ENCODE assay signal across 15 mouse cellular contexts in genomic region chr13:105250767-105251166, GRCm38 (mm10). TPM values are rescaled to one million over a fixed set of nuclear protein-coding genes. Genes with fewer than 3 reads are reported as not detected.
DNase-seq lines count a peak whose midpoint lies in the region; ATAC-seq lines count a peak whose summit lies in the region.
"Had no signal": no experiment of that assay in that cellular context is flagged by ENCODE, and none has a peak within 500 bp of the region (broad histone marks: within the 10 kb centered on the region; RNA-seq: fewer than 3 reads in every experiment).

No protein-coding gene starts in this region.

- intact Hi-C loops in gastrocnemius, postnatal 14 days (cut with DNase I; ENCODE audit: low total_unique reads), result no loop called here

- no peaks in the 10 kb centered on the region for H3K9me3 ChIP-seq in neural tube, embryonic 11.5 days (ENCODE audit: control insufficient read depth, low read length)
- H3K9me3 ChIP-seq in forebrain, embryonic 16.5 days (ENCODE audit: control insufficient read depth, low read length), result no peaks in the 10 kb centered on the region
- H3K9me3 ChIP-seq in midbrain, embryonic 10.5 days (replicated peaks), result no peaks in the 10 kb centered on the region
- H3K9me3 ChIP-seq in neural tube, embryonic 15.5 days (replicated peaks), result no peaks in the 10 kb centered on the region
- H3K9me3 ChIP-seq: kidney, embryonic 15.5 days; limb, embryonic 10.5 days had no signal

- DNase-seq in neural tube, embryonic 11.5 days (ENCODE audit: low spot score), result no peak
- no peak for DNase-seq in neural tube, embryonic 10.5 days (ENCODE audit: extremely low spot score, low spot score)
- no peak for DNase-seq in midbrain, embryonic 10.5 days (ENCODE audit: low spot score)
- no peak for DNase-seq in gastrocnemius, postnatal 14 days
- no peak for DNase-seq in ovary, adult 18-20 months (ENCODE audit: low spot score)
- DNase-seq: adrenal gland, postnatal 10 days; gastrocnemius, adult 2 months; heart, postnatal 4 days; layer of hippocampus, adult 9-11 months; lung, postnatal 36 days had no signal

- H3K27me3 ChIP-seq in neural tube, embryonic 11.5 days (ENCODE audit: control insufficient read depth, insufficient read depth, low read length), result no peaks in the 10 kb centered on the region
- H3K27me3 ChIP-seq in forebrain, embryonic 16.5 days (replicated peaks; ENCODE audit: control insufficient read depth, insufficient read depth, low read length), result no peaks in the 10 kb centered on the region
- H3K27me3 ChIP-seq in midbrain, embryonic 10.5 days (ENCODE audit: low read depth, poor library complexity, severe bottlenecking), result no peaks in the 10 kb centered on the region
- no peaks in the 10 kb centered on the region for H3K27me3 ChIP-seq in neural tube, embryonic 15.5 days (replicated peaks)
- H3K27me3 ChIP-seq: kidney, embryonic 15.5 days had no signal

- H3K27ac ChIP-seq in neural tube, embryonic 11.5 days (ENCODE audit: low read depth, low read length), result peak overlapping the region; percentile 69; the same call in 1 of the 2 replicates
- peak overlapping the region; percentile 59 for H3K27ac ChIP-seq in forebrain, embryonic 16.5 days (ENCODE audit: low read length)
- peak overlapping the region; percentile 70; the same call in 1 of the 2 replicates for H3K27ac ChIP-seq in midbrain, embryonic 10.5 days (replicated peaks)
- peak overlapping the region; percentile 57 for H3K27ac ChIP-seq in neural tube, embryonic 15.5 days (replicated peaks)
- H3K27ac ChIP-seq: gastrocnemius, adult 2 months; kidney, embryonic 15.5 days; limb, embryonic 10.5 days; liver, embryonic 14.5 days had no signal

- 51% methylated on average over 4 of the region's 4 CpGs for WGBS in neural tube, embryonic 11.5 days
- WGBS in forebrain, embryonic 16.5 days, result 14% methylated on average over 4 of the region's 4 CpGs
- 77% methylated on average over 4 of the region's 4 CpGs for WGBS in midbrain, embryonic 10.5 days
- 21% methylated on average over 4 of the region's 4 CpGs for WGBS in neural tube, embryonic 15.5 days

- 0 out of 2 replicates have a peak, but pooled peaks cover 4% of the 10 kb centered on the region for H3K4me1 ChIP-seq in neural tube, embryonic 11.5 days (ENCODE audit: control insufficient read depth, insufficient read depth, low read length)
- peaks cover 24% of the 10 kb centered on the region for H3K4me1 ChIP-seq in forebrain, embryonic 16.5 days (replicated peaks; ENCODE audit: control insufficient read depth, insufficient read depth, low read length)
- peaks cover 17% of the 10 kb centered on the region; the same call in 1 of the 2 replicates for H3K4me1 ChIP-seq in midbrain, embryonic 10.5 days
- H3K4me1 ChIP-seq in neural tube, embryonic 15.5 days, result 0 out of 2 replicates have a peak, but pooled peaks cover 5% of the 10 kb centered on the region
- H3K4me1 ChIP-seq: kidney, embryonic 15.5 days had no signal

- no peak overlapping the region; the same call in 1 of the 2 replicates for H3K4me2 ChIP-seq in neural tube, embryonic 11.5 days (ENCODE audit: low read depth)
- H3K4me2 ChIP-seq in forebrain, embryonic 16.5 days (ENCODE audit: low read length), result peak overlapping the region; percentile 33
- peak overlapping the region; percentile 32; the same call in 1 of the 2 replicates for H3K4me2 ChIP-seq in neural tube, embryonic 15.5 days
- H3K4me2 ChIP-seq: kidney, embryonic 15.5 days had no signal

- no peaks in the 10 kb centered on the region for H3K36me3 ChIP-seq in neural tube, embryonic 11.5 days (ENCODE audit: control insufficient read depth, insufficient read depth, low read length)
- no peaks in the 10 kb centered on the region for H3K36me3 ChIP-seq in forebrain, embryonic 16.5 days (ENCODE audit: control insufficient read depth, insufficient read depth)
- H3K36me3 ChIP-seq in midbrain, embryonic 10.5 days, result 0 out of 2 replicates have a peak, but pooled peaks cover 3% of the 10 kb centered on the region
- H3K36me3 ChIP-seq in neural tube, embryonic 15.5 days, result 0 out of 2 replicates have a peak, but pooled peaks cover 4% of the 10 kb centered on the region
- H3K36me3 ChIP-seq: kidney, embryonic 15.5 days; limb, embryonic 10.5 days had no signal

- 0 out of 2 replicates have a peak, but pooled peaks have one; percentile 17 for ATAC-seq in neural tube, embryonic 11.5 days (ENCODE audit: insufficient read depth, low FRiP score, low TSS enrichment)
- peak; percentile 48 for ATAC-seq in forebrain, embryonic 16.5 days
- no peak for ATAC-seq in neural tube, embryonic 15.5 days (ENCODE audit: low FRiP score)

- H3K4me3 ChIP-seq in neural tube, embryonic 11.5 days (ENCODE audit: low read depth, low read length), result no peak overlapping the region
- H3K4me3 ChIP-seq in forebrain, embryonic 16.5 days (replicated peaks; ENCODE audit: low read length), result no peak overlapping the region
- H3K4me3 ChIP-seq in midbrain, embryonic 10.5 days, result no peak overlapping the region
- no peak overlapping the region for H3K4me3 ChIP-seq in neural tube, embryonic 15.5 days (replicated peaks)
- H3K4me3 ChIP-seq: gastrocnemius, adult 2 months; kidney, embryonic 15.5 days; limb, embryonic 10.5 days had no signal

- H3K9ac ChIP-seq in neural tube, embryonic 11.5 days (ENCODE audit: low read length), result no peak overlapping the region
- no peak overlapping the region for H3K9ac ChIP-seq in forebrain, embryonic 16.5 days (replicated peaks; ENCODE audit: low read depth, low read length)
- no peak overlapping the region for H3K9ac ChIP-seq in neural tube, embryonic 15.5 days (replicated peaks)
- H3K9ac ChIP-seq: kidney, embryonic 15.5 days; liver, embryonic 14.5 days had no signal

RNA-seq across cellular contexts. Expression of gene Rnf180, which starts 43.8 kb away (rescaled TPM):
- 7.0 and 9.4 TPM in 2 replicates for polyA plus RNA-seq in neural tube, embryonic 11.5 days (2014; fragmentation: Nextera tagmentation; extraction: Ambion mirVana)
- polyA plus RNA-seq in forebrain, embryonic 16.5 days (2015; fragmentation: Nextera tagmentation; extraction: Ambion mirVana), result 46.9 and 50.0 TPM in 2 replicates
- polyA plus RNA-seq in midbrain, embryonic 10.5 days (2016; fragmentation: Nextera tagmentation; extraction: Ambion mirVana), result 4.8 and 8.0 TPM in 2 replicates
- polyA plus RNA-seq in neural tube, embryonic 15.5 days (2015; fragmentation: Nextera tagmentation; extraction: Ambion mirVana), result 26.2 and 30.1 TPM in 2 replicates
- total RNA-seq in gastrocnemius, postnatal 14 days (2021), result under 1 TPM; 0.49 to 0.75 TPM
